Mouse (Mus musculus): ENCODE measurements around the gene Zfp664.

The Zfp664 gene

GRCm38 (mm10) chr5:124873096-124873495, 10.6 kb downstream of the Zfp664 start:
- DNase-seq = no peak

DNA sequence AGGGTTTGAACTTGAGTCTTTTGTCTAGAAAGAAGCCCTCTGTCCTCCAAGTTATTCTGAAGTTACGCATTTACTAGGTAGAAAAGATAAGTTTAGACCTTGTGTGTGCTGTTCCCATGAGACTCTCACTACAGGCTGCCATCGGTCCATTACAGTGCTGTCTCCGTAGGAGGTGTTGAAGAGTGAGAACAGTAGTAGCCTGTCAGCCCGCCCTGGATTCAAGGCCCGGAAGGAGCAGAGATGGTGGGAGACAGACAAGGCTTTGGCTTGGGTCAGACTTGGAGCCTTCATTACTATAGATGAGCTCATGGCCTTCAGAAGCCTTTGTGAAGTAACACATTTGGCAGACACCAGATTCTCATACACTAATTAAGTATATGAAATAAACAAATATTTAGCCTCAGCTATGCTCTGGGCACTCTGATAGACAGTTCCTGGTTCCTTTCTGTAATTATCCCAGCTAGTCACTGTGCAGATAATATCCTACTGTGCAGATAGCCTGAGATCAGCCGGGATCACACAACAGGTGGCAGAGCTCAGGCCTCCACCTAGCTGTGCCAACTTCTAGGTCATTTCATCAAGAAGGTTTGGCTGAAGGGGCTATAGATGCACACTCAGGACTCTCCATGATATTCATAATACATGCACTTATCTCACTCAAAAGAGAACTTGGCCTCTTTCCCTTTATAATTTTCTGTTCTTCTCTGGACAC, 11.6 kb downstream of the Zfp664 start:
- DNase-seq = no peak

GRCm38 (mm10) chr5:124879251-124879650, 16.8 kb downstream of the Zfp664 start:
- DNase-seq = no peak

DNA sequence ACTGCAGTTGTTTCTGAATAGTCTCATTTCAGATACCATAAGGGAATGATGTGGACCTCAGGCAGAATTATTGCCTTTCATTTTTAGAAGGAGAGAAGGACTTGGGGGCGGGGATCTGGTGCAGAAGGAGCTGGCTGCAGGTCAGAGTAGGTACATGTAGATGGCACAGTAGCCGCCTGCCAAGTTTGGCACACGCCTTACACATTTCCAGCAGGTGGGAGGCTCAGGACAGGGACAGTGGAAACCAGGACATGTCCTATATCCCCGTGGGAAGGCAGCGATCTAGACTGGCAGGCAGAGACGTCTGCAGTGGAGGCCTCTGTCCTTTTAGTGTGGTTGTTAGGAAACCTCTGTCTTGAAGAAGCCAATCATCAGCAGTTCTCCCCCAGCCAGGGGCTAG, 17.3 kb downstream of the Zfp664 start:
- DNase-seq = no peak

- DNase-seq = no peak
Measured at GRCm38 (mm10) chr5:124883877-124884276, 21.4 kb downstream of the Zfp664 start.

DNA sequence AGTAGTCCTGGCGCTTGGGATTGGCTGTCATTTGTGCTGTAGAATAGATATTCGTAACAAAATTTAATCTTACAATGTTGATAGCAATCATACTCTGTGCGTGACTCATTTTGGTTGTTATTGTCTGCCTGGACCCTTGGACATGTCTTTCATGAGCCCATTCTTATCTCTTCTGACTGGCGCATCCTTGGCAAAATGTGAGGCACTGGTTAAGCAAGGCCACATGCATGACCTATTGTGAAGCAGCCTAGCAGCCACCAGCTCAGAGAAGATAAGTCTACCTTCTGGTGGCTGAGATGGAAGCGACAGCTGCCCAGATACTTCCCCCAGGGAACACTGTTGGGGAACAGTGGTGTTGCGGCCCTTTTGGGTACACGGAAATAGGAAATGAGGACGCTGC, 26.2 kb downstream of the Zfp664 start:
- DNase-seq = no peak

GRCm38 (mm10) chr5:124891921-124892370, 29.5 kb downstream of the Zfp664 start:
- DNase-seq = no peak

DNA sequence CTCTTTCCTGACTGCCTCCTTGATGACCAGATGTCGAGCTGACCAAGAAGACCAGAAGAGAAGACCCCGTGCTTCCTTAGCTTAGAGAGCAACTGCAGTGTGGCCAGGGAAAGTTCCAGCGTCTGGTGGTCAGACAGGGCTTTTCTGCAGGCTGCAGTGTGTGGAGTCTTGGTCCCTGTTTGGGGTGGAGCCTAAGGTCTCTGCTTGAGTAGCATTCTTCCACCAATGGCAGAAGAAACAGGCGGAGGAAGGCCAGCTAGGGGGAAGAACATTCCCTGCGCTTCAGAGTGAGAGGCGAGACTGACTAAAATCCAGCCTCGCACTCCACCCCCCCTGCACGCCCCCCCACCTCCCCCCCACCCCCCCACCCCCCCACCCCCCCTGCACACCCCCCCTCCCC, 33.6 kb downstream of the Zfp664 start:
- DNase-seq = no peak

- peak; percentile 63 for DNase-seq
Measured at GRCm38 (mm10) chr5:124899945-124900631, 37.6 kb downstream of the Zfp664 start.

DNA sequence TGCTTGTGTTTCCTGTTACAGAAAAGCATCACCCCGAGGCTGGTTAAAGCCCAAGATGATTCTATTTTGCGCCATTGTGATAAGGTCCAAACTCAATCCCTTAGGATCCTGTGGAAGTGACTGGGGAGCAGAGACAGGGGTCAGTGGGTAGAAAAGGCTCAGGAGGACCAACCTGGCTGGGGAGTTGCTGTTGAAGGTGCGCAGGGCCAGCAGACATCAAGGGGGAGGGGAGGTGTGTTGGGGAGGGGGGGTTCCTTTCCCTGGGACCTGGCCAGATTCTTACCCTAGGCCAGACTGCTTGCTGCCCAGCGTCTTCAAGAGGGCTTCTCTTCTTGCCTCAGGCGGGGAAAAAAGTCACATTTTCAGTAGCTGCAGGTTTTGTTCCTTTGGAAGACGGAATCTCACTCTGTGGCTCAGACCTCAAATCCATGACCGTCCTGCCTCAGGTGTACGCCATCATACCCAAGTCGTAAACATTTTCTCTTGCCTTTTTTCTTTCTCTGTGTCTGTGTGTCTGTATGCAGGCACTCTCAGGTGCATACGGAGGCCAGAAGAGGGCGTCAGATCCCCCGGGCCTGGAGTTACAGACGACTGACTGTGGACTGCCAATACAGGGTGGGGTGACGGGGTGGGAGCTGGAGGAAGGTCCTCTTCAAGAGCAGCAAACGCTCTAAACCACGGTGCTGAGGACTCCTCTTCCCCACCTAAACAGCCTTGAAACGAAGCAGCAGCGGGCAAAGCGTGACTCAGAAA, 38.4 kb downstream of the Zfp664 start:
- DNase-seq = no peak

DNA sequence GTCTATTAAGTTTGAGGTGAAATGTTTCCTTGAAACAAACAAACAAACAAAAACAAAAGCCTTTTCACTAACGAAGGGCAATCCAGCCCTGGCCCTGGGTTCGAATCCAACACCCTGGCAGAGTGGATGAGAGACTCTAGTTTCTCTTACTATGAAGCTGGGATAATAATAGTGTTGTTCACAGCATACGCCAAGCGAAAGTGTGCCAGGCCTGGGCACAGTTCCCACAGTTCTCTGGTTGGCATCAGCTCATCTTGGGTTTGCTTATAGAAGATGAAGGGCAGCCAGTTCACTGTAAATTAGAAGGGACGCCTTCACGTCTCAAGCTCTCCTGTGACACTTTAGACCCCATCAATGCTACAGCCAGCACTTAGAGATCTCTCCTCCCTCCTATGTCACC, 39.2 kb downstream of the Zfp664 start:
- no peak for DNase-seq

DNA sequence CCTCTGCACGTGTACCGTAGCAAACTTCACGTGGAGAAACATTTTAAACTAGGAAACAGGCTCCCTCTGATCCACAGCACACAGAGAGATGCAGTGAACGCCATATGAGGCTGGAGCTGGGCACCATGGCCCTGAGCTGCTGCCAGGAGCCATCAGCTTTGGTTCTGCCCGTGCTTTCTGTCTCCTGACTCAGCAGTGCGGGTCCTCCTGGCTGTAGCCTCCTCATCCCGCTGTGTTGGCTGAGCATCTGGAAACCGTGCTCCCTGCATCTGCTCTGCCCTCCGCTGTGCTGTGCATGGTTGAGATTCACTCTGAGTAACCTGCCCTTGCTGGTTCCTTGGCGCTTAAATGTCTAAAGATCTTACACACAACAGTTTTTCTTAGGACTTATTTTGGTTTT, 39.7 kb downstream of the Zfp664 start:
- no peak for DNase-seq

GRCm38 (mm10) chr5:124903852-124904251, 41.4 kb downstream of the Zfp664 start:
- no peak for DNase-seq

- no peak for DNase-seq
Measured at GRCm38 (mm10) chr5:124906890-124907289, 44.4 kb downstream of the Zfp664 start.

DNA sequence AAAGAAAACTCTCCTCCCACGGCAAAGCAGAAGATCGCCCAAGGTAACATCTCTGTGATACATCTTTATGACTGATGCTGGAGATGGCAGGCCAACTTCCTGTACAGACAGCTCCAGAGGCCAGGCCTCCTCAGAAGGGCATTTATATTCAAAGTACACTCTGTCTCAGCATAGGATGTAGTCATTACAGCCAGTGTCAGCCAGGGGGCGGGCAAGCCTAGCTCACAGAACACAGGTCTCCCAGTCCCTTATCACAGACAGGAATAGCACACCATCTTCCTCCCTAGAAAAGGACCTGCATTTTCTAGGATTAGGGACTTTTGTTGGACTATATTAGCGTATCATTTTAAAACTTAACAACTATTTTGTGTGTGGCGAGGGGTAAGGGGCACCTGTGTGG, 46.4 kb downstream of the Zfp664 start:
- DNase-seq = peak; percentile 76

GRCm38 (mm10) chr5:124912276-124912675, 49.8 kb downstream of the Zfp664 start:
- DNase-seq = no peak

GRCm38 (mm10) chr5:124912946-124913933, 50.7 kb downstream of the Zfp664 start:
- no peak for DNase-seq

GRCm38 (mm10) chr5:124919798-124920197, 57.3 kb downstream of the Zfp664 start:
- no peak for DNase-seq

DNA sequence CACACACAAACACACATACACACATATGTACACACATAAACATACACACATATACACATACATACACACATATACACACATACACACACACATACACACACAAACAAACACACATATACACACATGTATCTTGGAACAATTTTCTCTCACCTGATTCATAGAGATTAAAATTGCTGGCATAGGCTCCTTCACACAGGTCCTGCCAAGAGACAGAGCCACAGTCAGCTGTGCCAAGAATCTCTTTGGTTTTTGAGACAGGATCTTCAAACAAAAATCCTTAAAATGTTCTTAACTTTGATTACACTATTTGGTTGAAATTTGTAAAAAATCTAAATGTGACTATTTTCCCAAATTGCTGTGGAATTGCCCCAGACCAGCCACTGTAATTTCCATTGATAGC, 58.9 kb downstream of the Zfp664 start:
- DNase-seq = no peak

DNA sequence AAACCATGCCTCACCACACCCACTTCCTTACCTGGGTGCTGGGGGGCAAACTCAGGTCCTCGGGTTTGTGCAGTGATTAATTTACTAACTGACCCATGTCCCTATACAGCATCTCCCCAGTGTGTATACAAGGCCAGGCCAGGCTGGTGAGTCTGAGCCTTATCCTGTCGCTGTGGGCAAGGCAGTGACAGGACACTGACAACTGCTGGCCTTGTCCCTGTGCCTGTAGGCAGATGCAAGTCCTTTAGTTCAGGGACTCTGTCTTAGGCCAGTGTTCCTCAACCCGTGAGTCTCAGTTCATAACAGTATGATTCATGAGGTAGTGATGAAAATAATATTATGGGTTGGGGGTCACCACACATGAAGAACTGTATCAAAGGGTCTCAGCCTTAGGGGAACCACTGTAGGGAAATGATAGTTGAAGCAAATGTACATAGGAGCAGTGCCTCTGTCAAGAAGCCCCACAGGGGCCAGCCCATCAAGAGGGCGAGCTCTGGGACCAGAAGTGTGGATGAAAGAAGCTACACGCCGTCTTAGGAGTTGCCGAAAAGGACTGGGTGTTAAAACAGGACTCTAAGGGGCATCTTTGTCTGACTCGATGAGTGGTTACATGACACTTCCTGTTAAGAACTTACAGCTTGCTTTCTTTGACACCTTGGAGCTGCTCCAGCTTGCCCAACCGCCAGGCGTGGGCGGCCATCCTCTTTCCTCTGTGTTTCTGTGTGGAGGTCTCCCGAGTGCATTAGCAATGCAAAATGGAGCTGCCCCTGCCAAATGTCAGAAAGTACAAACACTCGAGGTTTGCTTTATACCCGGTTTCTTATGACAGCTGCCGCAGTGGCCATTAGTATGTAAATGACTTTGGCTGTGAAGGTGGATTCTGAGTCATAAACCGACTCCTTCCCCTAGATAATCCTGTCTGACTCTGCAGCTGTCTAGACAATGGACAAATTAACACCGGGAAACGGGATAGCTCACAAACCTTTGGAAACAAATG, 60.2 kb downstream of the Zfp664 start:
- DNase-seq = peak; percentile 23

DNA sequence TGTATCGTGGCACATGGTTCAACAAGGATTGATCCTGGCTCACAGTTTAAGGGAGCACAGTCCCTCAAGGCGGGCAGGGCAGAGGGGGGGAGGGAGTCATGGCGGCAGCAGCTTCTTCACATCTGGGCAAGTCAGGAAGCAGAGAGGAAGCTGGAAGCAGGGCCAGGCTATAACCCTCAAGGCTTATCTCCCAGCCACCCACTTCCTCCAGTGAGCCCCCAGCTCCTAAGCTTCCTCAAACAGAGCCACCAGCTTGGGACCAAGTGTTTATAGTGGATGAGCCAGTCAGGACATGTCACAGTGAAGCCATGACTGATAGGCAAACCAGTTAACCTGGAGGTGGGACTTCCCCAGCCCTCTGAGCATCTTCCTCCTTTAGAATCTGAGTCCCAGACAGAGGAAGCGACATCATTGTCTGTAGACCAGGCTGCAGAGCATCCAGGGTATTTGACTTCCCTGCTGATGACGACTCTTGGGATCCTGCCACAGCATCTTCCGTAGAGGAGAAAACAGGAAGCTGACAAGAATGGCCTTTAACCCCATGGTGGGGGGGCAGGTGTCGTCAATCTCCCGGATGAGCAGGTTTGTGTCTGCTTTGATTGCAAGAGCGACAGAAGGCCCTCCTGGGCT, 67.0 kb downstream of the Zfp664 start:
- peak; percentile 47 for DNase-seq
